Mouse (Mus musculus): ENCODE data around the gene Thrsp. TPM values are rescaled to one million over a fixed set of nuclear protein-coding genes. Genes with fewer than 3 reads are reported as not detected.

The Thrsp gene
- polyA plus RNA-seq, 1 experiment from 2014 or later = 0.05 TPM

GRCm38 (mm10) chr7:97419163-97419562 lies 1.6 kb upstream of the Thrsp start:
- ATAC-seq (no peak), DNase-seq (ENCODE audit: low read depth, low spot score) (no peak)
- in situ Hi-C loops (cut with MboI; ENCODE audit: low pct_unique_long_range_greater_than_20kb) = no loop called here
- ChIA-PET CTCF (no interaction called here), POLR2A (no interaction called here)
- no peaks in the 10 kb centered on the region for H3K27me3 ChIP-seq
- no peak for TF ChIP-seq CTCF (IDR thresholded peaks at IDR 0.05)

- POLR2A ChIA-PET = no interaction called here
Measured at GRCm38 (mm10) chr7:97418717-97419116, 1.2 kb upstream of the Thrsp start.

GRCm38 (mm10) chr7:97416473-97416872 lies 1.1 kb downstream of the Thrsp start:
- POLR2A ChIA-PET = no interaction called here
- no peak for DNase-seq (ENCODE audit: low read depth, low spot score)
- no peak for ATAC-seq
- in situ Hi-C loops (cut with MboI; ENCODE audit: low pct_unique_long_range_greater_than_20kb) = no loop called here
- CTCF ChIA-PET = interaction anchor here (1.6 kb wide), 1 partner anchor 7 kb away, joined by 5 read pairs; no protein-coding TSS in a partner anchor
- H3K27me3 ChIP-seq = no peaks in the 10 kb centered on the region
- TF ChIP-seq CTCF (IDR thresholded peaks at IDR 0.05) = no peak

More at GRCm38 (mm10) chr7:97418717-97419116, 1.2 kb upstream of the Thrsp start:
- DNase-seq (ENCODE audit: low read depth, low spot score) (no peak), ATAC-seq (no peak)
- in situ Hi-C loops (cut with MboI; ENCODE audit: low pct_unique_long_range_greater_than_20kb) = no loop called here
- CTCF ChIA-PET = no interaction called here
- no peak for TF ChIP-seq CTCF (IDR thresholded peaks at IDR 0.05)
- no peaks in the 10 kb centered on the region for H3K27me3 ChIP-seq

- DNase-seq (ENCODE audit: low read depth, low spot score) (no peak), ATAC-seq (no peak)
- in situ Hi-C loops (cut with MboI; ENCODE audit: low pct_unique_long_range_greater_than_20kb) = no loop called here
- ChIA-PET CTCF (interaction anchor here (1.6 kb wide), 1 partner anchor 9 kb away, joined by 5 read pairs; no protein-coding TSS in a partner anchor), POLR2A (no interaction called here)
- no peaks in the 10 kb centered on the region for H3K27me3 ChIP-seq
- TF ChIP-seq CTCF (IDR thresholded peaks at IDR 0.05) = no peak
Measured at GRCm38 (mm10) chr7:97414915-97415687, 2.4 kb downstream of the Thrsp start.

GRCm38 (mm10) chr7:97414426-97414825 lies 3.1 kb downstream of the Thrsp start:
- ChIA-PET POLR2A (no interaction called here), CTCF (interaction anchor here (1.3 kb wide), 1 partner anchor 11 kb away, joined by 3 read pairs; no protein-coding TSS in a partner anchor)
- no peaks in the 10 kb centered on the region for H3K27me3 ChIP-seq
- in situ Hi-C loops (cut with MboI; ENCODE audit: low pct_unique_long_range_greater_than_20kb) = no loop called here
- no peak for TF ChIP-seq CTCF (IDR thresholded peaks at IDR 0.05)
- ATAC-seq = no peak
- no peak for DNase-seq (ENCODE audit: low read depth, low spot score)

GRCm38 (mm10) chr7:97413981-97414380 lies 3.5 kb downstream of the Thrsp start:
- CTCF ChIA-PET = interaction anchor here (1.3 kb wide), 1 partner anchor 11 kb away, joined by 3 read pairs; no protein-coding TSS in a partner anchor
- no peaks in the 10 kb centered on the region for H3K27me3 ChIP-seq
- TF ChIP-seq CTCF (IDR thresholded peaks at IDR 0.05) = no peak
- ATAC-seq (no peak), DNase-seq (ENCODE audit: low read depth, low spot score) (no peak)
- POLR2A ChIA-PET = no interaction called here
- in situ Hi-C loops (cut with MboI; ENCODE audit: low pct_unique_long_range_greater_than_20kb) = no loop called here

- POLR2A ChIA-PET = interaction anchor here (0.6 kb wide), 1 partner anchor 13 kb away, joined by 3 read pairs; no protein-coding TSS in a partner anchor
- in situ Hi-C loops (cut with MboI; ENCODE audit: low pct_unique_long_range_greater_than_20kb) = no loop called here
- no peaks in the 10 kb centered on the region for H3K27me3 ChIP-seq
- DNase-seq (ENCODE audit: low read depth, low spot score) (no peak), ATAC-seq (no peak)
- no peak for TF ChIP-seq CTCF (IDR thresholded peaks at IDR 0.05)
- CTCF ChIA-PET = interaction anchor here (1.5 to 1.7 kb wide), 2 partner anchors 11 to 168 kb away, joined by 3 read pairs; partner anchors contain the start of gene Aamdc
Measured at GRCm38 (mm10) chr7:97411575-97411974, 6.0 kb downstream of the Thrsp start.

- ChIA-PET POLR2A (interaction anchor here (0.6 kb wide), 1 partner anchor 13 kb away, joined by 3 read pairs; no protein-coding TSS in a partner anchor), CTCF (interaction anchor here (1.5 to 1.7 kb wide), 2 partner anchors 10 to 168 kb away, joined by 3 read pairs; partner anchors contain the start of gene Aamdc)
- in situ Hi-C loops (cut with MboI; ENCODE audit: low pct_unique_long_range_greater_than_20kb) = no loop called here
- no peak for TF ChIP-seq CTCF (IDR thresholded peaks at IDR 0.05)
- H3K27me3 ChIP-seq = no peaks in the 10 kb centered on the region
- DNase-seq (ENCODE audit: low read depth, low spot score) (no peak), ATAC-seq (no peak)
Measured at GRCm38 (mm10) chr7:97411106-97411505, 6.4 kb downstream of the Thrsp start.

GRCm38 (mm10) chr7:97407145-97407544 lies 10.4 kb downstream of the Thrsp start:
- TF ChIP-seq CTCF (IDR thresholded peaks at IDR 0.05) = no peak
- CTCF ChIA-PET = no interaction called here
- POLR2A ChIA-PET = no interaction called here
- in situ Hi-C loops (cut with MboI; ENCODE audit: low pct_unique_long_range_greater_than_20kb) = no loop called here
- DNase-seq (ENCODE audit: low read depth, low spot score) (no peak), ATAC-seq (no peak)
- H3K27me3 ChIP-seq = no peaks in the 10 kb centered on the region

GRCm38 (mm10) chr7:97399960-97400715 lies 17.4 kb downstream of the Thrsp start, which contains the start of gene Ndufc2:
Ndufc2 (plus strand) TSS chr7:97400003.
- no peak for TF ChIP-seq CTCF (IDR thresholded peaks at IDR 0.05)
- no peaks in the 10 kb centered on the region for H3K27me3 ChIP-seq
- in situ Hi-C loops (cut with MboI; ENCODE audit: low pct_unique_long_range_greater_than_20kb) = no loop called here
- POLR2A ChIA-PET = interaction anchor here (0.7 to 2.1 kb wide), 4 partner anchors 9 to 290 kb away, joined by 3 to 13 read pairs (median 6); no protein-coding TSS in a partner anchor
- DNase-seq (ENCODE audit: low read depth, low spot score) (peak; percentile 27), ATAC-seq (peak; percentile 80)
- CTCF ChIA-PET = interaction anchor here (0.9 to 1.1 kb wide), 2 partner anchors 12 to 24 kb away, joined by 3 to 4 read pairs; no protein-coding TSS in a partner anchor
